Mouse (Mus musculus) lung, postnatal 36 days (tissue): ENCODE measurements around the gene Strada.
"Not testable (repeated sequence)": the region's sequence is repeated elsewhere in the genome, so short reads cannot be mapped to it uniquely, and the experiment has no call there.

Experiments
- DNase-seq: peaks from one replicate; pipeline ENCODE4 v3.0.0; 2022; ENCODE audit warnings: mixed read lengths

Gene Strada

DNA sequence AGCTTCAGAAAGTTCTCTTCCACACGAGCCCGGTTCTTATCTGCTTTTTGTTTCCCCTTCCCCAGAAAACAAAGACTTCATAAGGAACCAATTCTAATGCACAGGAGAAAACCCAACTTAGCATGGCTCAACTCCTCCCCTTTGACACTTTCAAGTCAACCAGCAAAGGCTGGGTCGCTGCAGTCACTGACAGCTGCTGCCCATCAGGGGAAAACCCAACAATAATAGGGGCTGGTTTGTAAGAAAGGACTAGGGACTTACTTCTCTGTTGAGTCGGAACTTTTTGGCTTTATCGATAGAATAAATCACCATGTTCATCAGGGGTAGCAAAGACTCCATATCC is at the start of gene Strada:
Strada (minus strand) TSS at position 46 of the 343 bp plus-strand sequence.
- DNase-seq: no peak

DNA sequence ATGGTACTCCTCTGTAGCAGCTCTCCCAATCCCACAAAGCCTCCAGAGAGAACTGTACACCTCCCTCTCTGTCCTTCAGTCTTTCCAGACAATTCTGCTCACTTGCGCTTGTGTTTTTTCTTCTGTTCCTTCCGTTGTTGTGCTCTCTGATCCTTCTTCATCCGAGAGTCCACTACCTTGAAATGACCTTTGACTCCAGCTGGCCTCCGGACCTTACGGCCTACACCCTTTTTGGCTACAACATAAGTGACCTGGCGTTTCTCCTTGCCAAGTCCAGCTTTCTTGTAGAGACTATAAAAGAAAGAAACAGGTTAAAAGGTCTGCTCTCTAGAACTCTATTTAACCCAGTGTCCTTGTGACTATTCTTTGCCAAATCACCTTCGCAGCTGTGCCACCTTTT is 47.4 kb upstream of the Strada start:
- DNase-seq: no peak

DNA sequence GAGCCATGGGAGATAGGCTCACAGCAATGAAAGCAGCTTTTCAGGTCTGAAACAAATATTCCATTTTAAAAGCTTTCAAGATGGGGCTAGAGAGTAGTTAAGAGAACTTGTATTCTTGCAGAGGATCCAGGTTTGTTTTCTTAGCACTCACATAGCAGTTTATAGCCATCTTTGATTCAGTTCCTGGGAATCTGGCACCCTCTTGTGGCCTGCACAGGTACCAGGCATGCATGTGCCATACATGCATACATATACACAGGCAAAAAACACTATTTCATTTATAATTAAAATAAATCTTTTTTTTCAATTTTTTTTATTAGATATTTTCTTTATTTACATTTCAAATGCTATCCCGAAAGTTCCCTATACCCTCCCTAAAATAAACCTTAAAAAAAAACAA is 44.9 kb upstream of the Strada start:
- DNase-seq: no peak

DNA sequence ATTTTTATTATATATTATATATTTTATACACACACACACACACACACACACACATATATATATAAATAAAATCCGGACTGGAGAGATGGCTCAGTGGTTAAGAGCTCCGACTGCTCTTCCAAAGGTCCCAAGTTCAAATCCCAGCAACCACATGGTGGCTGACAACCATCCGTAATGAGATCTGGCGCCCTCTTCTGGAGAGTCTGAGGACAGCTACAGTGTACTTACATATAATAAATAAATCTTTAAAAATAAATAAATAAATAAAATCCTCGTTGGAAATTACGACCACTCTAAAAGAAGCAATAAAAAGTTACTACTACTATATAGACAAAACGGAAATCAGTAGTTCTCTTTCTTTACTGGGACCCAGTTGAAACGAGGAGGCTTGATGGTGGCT is 32.0 kb upstream of the Strada start:
- DNase-seq: not testable (repeated sequence)

DNA sequence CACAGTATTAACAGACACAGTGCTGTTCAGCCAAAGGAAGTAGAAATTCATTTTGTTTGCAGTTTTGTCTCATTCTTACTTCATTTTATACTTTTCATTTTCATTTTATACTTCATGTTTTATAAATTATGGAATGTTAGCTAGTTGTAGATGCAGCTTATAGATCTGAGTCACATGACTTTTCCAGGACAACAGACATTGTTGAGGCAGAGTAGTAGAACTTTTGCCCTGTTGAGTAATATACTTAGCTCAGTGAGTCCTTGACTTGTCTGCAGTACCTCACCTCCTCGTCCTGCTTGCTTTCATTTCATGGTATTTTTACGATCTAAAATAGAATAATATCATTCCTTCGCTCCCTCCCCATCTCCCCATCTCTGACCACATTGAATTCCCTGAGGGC is 18.6 kb upstream of the Strada start:
- DNase-seq: no peak

DNA sequence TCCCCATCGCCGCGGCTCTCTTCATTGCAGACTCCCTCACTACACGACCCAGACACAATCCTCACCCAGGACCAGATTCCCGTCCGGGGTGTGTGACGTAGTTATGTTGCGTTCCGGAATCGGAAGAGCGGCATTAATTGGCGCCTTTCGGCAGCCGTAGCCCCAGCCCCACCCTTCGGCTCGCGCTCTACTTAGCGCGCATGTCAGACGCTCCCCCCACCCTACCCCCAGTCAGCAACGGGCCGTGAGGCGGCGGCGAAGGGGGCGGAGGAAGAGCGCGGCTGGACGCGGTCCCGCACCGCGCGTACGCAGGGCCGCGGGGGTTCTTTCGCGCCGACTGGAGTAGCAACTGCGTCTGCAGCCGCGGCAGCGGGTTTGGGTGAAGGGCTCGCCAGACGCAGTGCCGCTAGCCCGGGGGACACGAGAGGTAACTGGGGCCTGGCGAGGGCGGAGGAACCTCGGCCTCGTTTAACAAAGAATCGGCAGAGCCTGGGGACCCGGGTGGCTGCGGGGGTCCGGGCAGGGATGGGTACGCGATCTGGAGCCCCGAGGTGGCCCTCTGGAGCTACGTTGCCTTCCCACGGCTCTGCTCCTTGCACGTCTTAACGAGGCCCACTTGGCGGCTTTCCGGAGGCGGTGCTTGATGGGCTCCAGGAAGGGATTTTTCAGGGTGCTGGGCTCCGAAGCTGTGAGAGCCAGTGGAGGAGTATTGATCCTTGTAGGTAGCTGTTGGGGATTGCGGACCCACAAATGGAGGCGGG is 14.9 kb upstream of the Strada start, which contains the start of gene Ddx42:
Ddx42 (plus strand) TSS at position 197 of the 761 bp plus-strand sequence.
- peak; percentile 94 for DNase-seq

DNA sequence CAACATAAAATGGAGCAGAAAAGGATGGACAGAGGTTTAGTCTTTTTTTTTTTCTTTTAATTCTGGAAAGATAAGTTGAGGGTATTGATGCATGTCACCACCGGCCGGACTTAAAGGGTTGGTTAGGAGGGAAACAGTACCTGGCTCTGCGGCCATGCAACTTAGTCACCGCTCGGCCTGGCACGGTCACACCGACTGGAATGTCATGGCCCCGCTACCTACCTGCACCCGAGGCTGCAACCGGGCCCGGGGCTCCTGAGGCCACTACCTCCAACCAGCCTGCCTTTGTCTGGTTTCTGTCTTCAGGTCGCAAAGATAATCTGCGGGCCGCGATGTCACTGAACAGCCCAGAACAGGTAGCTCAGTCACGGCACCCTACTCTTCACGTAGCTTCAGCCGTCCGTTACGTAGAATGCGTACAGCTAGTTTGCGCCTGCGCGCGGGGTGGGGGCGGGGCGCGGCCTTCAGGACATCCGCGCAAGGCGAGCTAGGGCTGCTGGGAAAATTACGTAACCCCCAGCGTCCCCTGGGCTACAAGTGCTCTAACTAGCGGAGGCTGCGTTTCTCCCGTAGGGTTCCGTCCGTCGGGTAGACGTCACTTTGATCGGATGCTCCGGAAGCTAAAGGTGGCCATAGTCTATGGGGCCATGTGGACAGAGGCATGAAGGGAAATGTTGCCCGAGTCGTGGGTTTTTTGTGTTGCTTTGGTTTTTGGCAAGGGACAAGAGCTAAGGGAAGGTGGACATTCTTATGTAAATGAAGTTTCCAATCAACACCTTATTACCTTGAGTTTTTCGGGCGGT is 14.2 kb upstream of the Strada start, which contains the start of gene Ccdc47:
Ccdc47 (minus strand) TSS at position 418 of the 803 bp plus-strand sequence.
- DNase-seq: peak; percentile 98

DNA sequence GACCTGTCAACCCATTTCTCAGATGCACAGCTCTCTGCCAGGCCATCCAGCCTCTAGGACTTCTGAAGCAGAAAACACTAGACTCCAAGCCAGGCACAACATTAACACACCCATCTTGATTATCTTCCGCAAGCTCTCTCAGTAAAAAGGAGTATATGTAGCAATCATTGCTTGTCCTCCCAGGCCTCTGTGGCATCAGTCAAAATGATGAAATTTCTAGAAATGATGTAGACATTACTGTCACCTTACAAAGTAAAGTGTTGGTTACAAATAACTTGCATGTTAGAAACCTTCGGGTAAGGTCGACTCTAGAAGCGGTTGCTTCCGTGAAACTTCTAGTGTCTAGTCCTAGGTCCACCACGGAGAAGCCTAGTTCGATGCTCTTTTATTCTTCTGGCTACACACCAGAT is 13.5 kb upstream of the Strada start:
- no peak for DNase-seq

DNA sequence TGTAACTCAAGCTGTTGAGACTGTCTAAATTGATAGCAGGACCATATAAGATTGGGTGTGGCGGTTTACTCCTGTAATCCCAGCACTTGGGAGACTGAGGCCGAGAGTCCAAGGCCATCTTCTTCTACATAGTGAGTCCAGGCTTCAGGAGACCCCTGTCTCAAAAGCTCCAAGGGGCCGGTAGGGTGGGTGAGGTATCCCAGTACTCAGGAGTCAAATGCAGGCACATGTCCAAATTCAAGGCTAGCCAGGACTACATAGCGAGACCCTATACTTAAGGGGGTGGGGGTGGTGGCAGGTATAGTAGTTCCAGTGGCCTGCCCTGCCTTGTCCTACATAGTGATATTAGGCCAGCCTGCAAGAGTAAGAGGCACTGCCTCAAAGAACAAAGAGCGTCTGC is 12.9 kb upstream of the Strada start:
- DNase-seq: no peak

DNA sequence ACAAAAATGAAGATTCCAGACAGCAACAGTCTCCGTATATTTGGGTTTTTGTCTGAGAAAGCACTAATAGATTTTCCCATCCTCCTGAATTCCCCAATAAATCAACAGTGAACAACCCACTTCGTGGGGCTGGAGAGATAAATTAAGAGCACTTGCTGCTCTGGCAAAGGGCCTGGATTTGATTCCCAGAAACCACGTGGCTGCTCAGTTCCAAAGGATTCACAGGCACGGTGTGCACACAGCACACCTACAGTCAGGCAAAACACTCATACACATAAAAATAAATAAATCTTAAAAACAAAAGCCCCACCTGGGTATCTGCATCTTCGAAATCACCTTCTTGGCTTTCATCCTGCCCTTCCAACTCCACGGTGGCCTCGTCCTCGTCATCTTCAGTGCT is 10.8 kb upstream of the Strada start:
- DNase-seq: no peak

DNA sequence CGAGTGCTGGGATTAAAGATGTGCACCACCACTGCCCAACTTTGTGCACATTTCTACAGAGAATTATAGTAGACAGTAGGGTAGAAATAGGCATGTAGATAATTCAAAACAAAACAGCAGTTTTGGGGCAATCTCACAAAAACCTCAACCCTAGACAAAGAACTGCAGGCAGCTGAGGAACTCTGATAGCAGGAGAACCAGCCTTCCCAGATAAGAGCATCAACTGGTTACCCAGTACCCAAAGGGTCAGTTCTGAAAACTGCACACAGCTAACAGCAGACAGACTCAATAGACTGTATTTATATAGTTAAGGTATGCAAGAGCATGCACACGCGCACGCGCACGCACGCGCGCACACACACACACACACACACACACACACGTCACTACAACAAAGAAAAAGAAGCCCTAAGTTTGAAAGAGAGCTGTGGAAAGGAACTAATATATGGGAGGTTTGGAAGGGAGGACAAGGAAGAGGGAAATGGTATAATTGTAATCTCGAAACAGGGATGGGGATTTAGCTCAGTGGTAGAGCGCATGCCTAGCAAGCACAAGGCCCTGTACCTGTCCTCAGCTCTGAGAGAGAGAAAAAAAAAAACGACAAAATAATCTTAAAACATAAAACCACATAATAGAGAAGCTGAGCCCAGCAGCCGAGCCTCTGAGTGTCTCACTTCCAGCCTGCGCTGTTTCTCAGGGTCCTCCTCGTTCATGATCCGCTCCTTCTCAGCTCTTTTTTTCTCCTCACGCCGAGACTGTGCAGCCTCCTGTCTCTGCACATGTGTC is 438 bp downstream of the Strada start:
- no peak for DNase-seq

DNA sequence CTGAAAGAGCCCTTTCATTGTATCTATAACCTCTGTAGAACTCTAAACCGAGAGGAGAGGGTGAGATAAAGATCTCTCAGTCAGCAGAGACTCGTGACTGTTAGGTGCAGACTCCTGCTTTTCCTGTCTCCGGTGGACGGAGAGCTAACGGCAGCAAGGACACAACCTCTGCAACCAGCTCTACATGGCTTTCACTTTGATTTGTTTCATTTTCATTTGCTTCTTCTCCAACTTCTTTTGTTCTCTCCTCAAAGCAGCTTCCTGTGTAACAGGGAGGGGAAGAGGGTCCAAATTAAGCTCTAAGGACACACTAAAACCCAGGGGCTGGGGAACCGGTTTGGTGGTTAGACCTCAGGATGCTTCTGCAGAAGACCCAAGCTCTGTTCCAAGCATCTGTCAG is 1.2 kb downstream of the Strada start:
- DNase-seq: no peak

DNA sequence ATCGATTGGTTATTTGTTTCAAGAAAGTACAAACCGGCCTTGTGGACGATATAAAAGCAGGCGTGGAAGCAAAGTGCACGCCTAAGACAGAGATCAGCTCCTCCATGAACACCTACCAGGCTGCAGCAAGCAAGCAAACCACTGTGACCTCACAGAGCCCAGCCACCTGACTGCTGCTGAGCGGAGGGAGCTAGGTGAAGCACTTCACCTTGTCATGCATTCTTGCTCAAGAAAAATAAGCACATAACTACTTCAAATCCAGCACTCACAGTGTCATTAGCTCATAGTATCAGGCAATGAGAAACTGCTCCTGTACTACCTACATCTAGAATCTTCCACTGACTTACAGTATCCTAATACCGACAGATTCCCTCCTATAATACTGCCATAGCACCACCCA is 2.0 kb downstream of the Strada start:
- DNase-seq: not testable (repeated sequence)

DNA sequence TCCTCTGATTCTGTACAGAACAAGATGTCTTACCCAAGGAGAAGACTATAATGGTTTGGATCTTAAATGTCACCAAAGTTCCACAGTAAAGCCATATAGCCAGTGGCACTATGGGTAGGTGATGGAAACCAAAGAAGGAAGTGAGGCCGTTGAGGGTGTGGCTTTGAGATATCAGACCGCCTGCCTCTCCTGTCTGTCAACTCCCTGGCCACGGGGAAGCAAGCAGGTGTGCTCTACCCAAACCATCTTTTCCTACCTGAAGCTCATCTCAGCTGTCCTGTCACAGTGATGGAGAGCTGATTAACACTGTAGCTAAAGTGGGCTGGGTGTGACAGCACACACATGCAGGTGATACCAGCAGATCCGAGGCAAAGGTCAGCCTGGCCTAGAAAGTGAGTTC is 3.7 kb downstream of the Strada start:
- no peak for DNase-seq

DNA sequence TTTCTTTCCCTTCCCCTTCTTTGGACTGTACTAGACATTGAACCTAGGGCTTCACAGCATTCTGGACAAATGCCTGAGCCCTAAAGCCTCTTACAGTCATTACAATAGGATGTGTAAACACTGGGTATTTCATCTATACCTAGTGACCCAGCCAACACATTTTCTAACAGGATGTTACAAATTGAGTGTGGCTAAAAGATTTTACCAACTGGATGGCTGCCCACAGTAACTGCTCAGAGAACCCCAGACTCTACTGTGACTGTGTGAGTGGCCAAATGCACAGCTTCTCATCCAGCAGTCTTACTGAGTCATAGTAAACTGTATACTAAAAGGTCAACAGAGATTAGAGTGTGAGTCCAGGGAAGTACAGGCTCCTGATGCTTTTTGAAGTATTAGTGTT is 6.6 kb downstream of the Strada start:
- no peak for DNase-seq

DNA sequence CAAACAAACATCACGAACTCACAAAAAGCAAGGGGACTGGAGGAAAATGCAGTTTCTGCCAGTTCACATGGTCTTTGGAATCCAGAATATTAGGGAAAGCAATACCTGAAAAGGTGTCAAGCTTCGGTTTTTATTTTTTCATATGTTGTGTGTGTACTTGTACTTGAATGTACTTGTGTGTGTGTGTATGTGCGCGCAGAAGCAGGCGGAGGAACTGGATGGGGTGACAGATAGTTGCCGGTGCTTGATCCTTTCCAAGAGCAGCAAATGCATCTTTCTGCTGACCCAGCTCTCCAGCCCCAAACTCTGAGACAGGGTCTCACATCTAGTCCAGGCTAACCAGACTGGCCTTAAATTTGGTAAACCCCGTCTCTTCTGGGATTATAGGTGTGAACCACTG is 7.1 kb downstream of the Strada start:
- no peak for DNase-seq

DNA sequence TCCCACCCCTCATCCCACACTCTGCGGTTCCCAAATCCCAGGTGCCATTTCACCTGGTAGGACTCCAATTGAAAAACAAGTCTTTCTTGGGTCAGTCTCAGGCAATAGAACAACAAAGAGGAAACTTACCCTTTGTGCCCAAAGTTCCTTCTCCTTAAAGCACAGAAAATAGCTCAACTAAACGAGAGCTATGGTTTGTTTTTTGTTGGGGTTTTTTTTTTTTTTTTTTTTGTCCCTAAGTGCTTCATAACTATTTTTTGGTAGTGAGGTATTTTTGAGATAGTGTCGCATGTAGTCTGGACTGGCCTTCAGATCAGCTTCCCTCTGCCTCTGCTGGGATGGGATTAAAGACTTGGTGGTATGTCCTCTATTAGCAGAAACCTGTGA is 7.8 kb downstream of the Strada start:
- no peak for DNase-seq

DNA sequence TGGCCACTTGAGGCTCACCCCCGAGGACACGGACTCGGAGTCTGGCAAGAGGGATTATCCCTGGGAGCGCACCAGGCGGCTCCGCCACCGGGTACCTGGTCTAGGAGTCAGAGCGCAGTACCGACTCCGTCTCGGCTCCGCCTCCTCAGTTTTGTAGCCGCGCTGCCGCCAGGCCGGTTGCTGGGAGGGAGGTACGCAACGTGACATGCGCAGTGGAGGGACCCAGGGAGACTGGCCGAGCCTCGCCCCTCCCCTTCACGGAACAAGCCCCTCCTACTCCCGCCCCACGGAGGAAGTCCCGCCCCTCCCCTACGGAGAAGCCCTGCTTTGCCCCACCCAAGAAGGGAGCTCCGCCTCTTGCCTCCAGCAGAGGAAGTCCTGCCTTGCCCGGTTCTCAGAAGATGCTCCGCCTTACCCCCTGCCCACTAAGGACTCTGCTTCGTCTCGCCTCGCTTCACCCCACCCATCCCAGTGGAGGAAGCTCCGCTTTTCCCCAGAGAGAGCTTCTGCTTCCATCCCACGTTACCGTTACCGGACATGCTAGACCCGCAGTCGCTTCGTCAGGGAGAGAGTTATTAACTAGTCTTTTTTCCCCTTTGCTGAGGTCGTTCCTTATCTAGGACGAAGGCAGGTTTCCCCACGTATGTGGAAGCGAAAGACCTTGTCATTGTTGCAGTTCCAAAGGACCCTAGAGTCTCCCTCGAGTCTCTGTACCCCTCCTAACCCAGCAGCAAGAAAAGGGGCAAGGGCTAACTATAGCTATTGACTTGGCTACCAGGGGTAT is 8.4 kb downstream of the Strada start:
- DNase-seq: peak; percentile 98

DNA sequence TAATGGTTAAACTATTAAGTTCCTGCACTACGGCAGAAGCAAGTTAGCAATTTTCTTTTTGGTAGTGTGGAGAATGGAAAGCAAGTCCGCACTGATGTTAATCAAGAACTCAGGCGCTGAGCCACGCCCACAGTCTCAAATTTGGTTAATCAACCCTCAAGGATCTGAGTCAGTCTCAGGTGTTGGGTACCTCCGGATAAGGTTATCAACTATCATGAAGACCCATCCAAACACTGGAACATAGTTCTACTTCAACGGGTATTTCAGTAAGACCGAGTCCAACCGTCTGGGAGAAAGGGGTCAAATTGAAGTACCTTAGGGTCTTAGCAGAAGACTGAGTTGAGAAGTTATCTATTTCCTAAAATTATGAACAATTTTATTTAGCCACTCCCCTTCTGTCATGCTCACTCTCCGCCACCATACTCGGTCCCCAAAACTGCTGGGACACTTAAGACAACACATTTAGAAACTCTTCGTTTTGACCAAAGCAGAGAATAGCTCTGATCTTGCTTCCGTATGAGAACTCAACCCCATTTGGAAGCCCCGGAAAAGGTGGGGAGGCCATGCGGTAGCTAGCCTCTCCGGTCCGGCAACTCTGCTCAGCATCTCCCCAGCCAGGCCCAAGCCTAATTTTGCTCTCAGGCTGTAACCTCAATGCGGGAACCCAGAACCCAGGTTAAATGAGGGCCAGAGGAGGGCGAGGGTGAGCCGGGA is 9.2 kb downstream of the Strada start:
- peak; percentile 46 for DNase-seq

DNA sequence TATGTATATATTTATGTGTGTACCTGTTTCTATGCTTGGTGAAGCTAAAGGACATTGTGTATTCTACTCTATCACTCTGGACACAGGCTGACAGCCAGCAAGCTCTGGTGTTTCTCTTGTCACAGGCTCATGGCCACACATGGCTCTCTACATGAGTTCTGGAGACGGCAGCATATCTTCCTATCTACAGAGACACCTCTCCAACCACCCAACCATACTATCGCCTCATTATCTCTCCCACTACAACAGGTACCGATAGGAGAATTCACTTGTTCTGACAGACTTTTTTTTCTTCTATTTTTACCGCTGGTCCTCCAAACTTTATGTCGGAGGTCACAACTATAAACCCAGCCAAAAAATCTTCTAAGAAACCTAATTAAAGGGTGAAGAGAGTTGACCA is 9.7 kb downstream of the Strada start:
- no peak for DNase-seq

DNA sequence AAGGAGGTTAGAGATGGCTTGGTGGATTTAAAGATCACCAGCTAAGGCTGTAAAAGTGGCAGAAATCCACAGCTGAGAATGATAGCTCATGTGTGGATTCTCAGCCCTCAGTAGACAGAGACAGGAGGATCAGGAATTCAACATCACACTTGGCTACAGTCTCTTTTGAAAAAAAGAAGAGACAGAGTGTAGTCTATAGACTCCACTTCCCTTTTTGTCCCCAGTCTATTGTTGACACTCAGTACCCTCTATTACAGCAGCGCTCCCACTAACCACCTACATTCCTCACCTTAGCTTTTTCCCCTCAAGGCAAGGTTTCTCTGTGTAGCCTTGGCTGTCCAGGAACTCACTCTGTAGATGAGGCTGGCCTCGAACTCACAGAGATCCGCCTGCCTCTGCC is 10.3 kb downstream of the Strada start:
- DNase-seq: no peak

DNA sequence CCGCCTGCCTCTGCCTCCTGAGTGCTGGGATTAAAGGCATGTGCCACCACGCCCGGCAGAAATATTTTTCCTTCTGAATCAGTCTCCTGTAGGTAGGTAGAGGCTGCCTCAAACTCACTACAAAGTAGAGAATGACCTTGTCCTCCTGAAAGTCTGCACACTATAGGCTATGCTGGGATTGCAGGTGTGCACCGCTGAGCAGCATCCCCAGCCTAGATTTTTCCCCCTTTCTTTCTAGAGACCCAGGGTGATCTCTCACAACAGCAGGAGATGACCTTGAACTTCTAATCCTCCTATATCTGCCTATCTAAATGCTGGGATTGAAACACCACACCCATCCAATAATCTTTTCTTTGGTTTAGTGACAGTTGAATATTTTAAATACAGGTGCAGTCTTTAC is 14.6 kb downstream of the Strada start:
- no peak for DNase-seq
